Mouse (Mus musculus) limb, embryonic 12.5 days (tissue): ENCODE data around the gene Pald1. TPM values are rescaled to one million over a fixed set of nuclear protein-coding genes. Genes with fewer than 3 reads are reported as not detected.

Experiments used
- ATAC-seq: fragments of 200-750 bp; cut with Nextera tagmentation; 2 replicates; pipeline ENCODE4 v1.8.0; 2017; ENCODE audit warnings: low read depth, moderate TSS enrichment; ENCODE audit not compliant: insufficient number of reproducible peaks, insufficient read depth, low FRiP score, low TSS enrichment
- H3K27ac ChIP-seq: fragments of 300-500 bp; sonication (generic); 2 replicates; pipeline ENCODE4 v1.5.1; 2016; ENCODE audit warnings: mild to moderate bottlenecking, moderate library complexity
- H3K27me3 ChIP-seq: fragments of 300-500 bp; sonication (generic); 2 replicates; pipeline ENCODE4 v1.6.1; 2016; ENCODE audit warnings: mild to moderate bottlenecking, moderate library complexity
- H3K36me3 ChIP-seq: fragments of 300-500 bp; sonication (generic); 2 replicates; pipeline ENCODE4 v1.6.1; 2016; ENCODE audit warnings: mild to moderate bottlenecking, moderate library complexity
- H3K4me1 ChIP-seq: fragments of 300-500 bp; sonication (generic); replicated peaks from 2 replicates; pipeline ENCODE4 v1.6.1; 2016
- H3K4me2 ChIP-seq: fragments of 300-500 bp; sonication (generic); 2 replicates; pipeline ENCODE4 v1.6.1; 2016; ENCODE audit warnings: mild to moderate bottlenecking, moderate library complexity
- H3K4me3 ChIP-seq: fragments of 300-500 bp; sonication (generic); replicated peaks from 2 replicates; pipeline ENCODE4 v1.5.1; 2016; ENCODE audit warnings: mild to moderate bottlenecking
- H3K9ac ChIP-seq: fragments of 300-500 bp; sonication (generic); replicated peaks from 2 replicates; pipeline ENCODE4 v1.6.1; 2016; ENCODE audit warnings: mild to moderate bottlenecking, moderate library complexity
- H3K9me3 ChIP-seq: fragments of 300-500 bp; sonication (generic); 2 replicates; pipeline ENCODE4 v1.6.1; 2016; ENCODE audit warnings: mild to moderate bottlenecking, moderate library complexity
- WGBS: fragments of 180-500 bp; shearing (Covaris S2); methylation state at CpG from one replicate; pipeline ENCODE4 v1.1.7; 2016; 5-methylcytosine and 5-hydroxymethylcytosine counted together
- polyA plus RNA-seq: library from polyadenylated mRNA; unstranded; fragments of >200 nt; fragmentation: Nextera tagmentation; extraction: Ambion mirVana; gene quantifications from 2 replicates; pipeline ENCODE4 v1.2.1, GENCODE M21; 2016

The Pald1 gene
- polyA plus RNA-seq, 1 experiment from 2014 or later = 25.8 TPM

DNA sequence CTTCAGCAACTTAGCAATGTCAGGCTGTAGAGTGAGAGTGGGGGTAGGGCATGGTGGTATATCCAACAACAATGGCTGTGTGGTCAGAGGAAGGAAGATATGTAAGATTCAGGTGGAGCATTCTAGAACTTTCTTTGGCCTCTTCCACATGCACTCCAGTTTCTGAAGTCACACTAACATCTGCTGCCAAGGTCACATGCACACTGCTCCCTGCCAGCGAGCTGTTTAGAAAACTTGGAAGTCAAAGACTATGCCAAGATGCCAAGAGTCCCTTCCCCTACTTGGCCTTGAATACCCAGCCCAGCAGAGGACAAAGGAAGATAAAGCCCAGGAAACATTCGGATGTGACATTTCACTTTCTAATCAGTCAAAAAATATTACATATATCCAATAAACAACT lies 19.6 kb upstream of the Pald1 start:
- Histone ChIP-seq H3K4me3 (no peak overlapping the region), H3K9ac (no peak overlapping the region), H3K4me1 (0 out of 2 replicates have a peak, but pooled peaks cover 4% of the 10 kb centered on the region), H3K36me3 (no peaks in the 10 kb centered on the region), H3K27ac (no peak overlapping the region), H3K9me3 (no peaks in the 10 kb centered on the region; the same call in 1 of the 2 replicates), H3K27me3 (peaks cover 21% of the 10 kb centered on the region), H3K4me2 (no peak overlapping the region)
- ATAC-seq = no peak
- 93% methylated on average over 2 of the region's 2 CpGs for WGBS

DNA sequence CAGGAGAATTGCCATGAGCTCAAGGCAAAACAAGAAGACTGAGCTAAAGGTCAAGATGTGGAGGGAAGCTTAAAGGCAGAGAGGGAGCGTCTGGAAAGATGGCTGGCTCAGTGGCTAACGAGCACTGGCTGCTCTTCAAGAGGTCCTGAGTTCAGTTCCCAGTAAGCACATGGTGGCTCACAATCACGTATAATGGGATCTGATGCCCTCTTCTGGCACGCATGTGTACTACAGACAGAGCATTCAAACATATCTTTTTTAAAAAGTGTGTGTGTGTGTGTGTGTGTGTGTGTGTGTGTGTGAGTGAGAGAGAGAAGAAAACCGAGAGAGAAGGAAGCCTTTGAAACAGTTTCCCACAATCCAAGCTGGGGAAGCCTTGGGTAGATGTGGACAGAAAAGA lies 19.1 kb upstream of the Pald1 start:
- Histone ChIP-seq H3K4me1 (0 out of 2 replicates have a peak, but pooled peaks cover 4% of the 10 kb centered on the region), H3K36me3 (no peaks in the 10 kb centered on the region), H3K4me2 (no peak overlapping the region), H3K27ac (no peak overlapping the region), H3K27me3 (peaks cover 17% of the 10 kb centered on the region), H3K9ac (no peak overlapping the region), H3K4me3 (no peak overlapping the region), H3K9me3 (no peaks in the 10 kb centered on the region; the same call in 1 of the 2 replicates)
- ATAC-seq = no peak
- WGBS = 76% methylated on average over 5 of the region's 5 CpGs

DNA sequence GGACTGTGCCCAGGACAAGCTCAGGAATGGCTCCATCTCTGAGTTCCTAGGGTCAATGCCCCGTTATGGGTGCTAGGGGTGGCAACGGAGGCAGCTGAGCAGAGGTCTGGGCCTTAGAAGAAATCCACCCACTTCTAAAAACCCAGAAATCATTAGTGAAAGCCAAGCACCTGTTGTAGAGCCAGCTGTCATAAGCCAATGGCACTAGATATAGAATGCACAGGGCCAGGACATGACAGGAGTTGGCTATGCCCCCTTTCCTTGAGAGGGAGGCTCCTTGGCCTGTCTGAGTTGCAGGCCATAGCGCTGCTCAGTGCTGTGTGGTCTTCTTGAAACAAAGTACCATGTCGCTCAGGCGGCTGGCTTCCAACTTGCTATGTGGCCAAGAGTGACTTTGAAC lies 17.1 kb upstream of the Pald1 start:
- H3K4me2 ChIP-seq = no peak overlapping the region
- 0 out of 2 replicates have a peak, but pooled peaks cover 4% of the 10 kb centered on the region for H3K4me1 ChIP-seq
- no peak for ATAC-seq
- no peak overlapping the region for H3K27ac ChIP-seq
- no peaks in the 10 kb centered on the region; the same call in 1 of the 2 replicates for H3K9me3 ChIP-seq
- no peak overlapping the region for H3K4me3 ChIP-seq
- 85% methylated on average over 5 of the region's 5 CpGs for WGBS
- no peak overlapping the region for H3K9ac ChIP-seq
- H3K36me3 ChIP-seq = no peaks in the 10 kb centered on the region
- peaks cover 7% of the 10 kb centered on the region for H3K27me3 ChIP-seq

GRCm38 (mm10) chr10:61399156-61399734 lies 15.9 kb upstream of the Pald1 start:
- peak; percentile 69 for ATAC-seq
- peaks cover under 1% of the 10 kb centered on the region for H3K27me3 ChIP-seq
- H3K36me3 ChIP-seq = no peaks in the 10 kb centered on the region
- H3K4me2 ChIP-seq = no peak overlapping the region
- H3K27ac ChIP-seq = no peak overlapping the region
- H3K4me3 ChIP-seq = no peak overlapping the region
- H3K9me3 ChIP-seq = no peaks in the 10 kb centered on the region
- whole genome bisulfite sequencing = 29% methylated on average over 13 of the region's 13 CpGs
- H3K4me1 ChIP-seq = peaks cover 9% of the 10 kb centered on the region; the same call in 1 of the 2 replicates
- H3K9ac ChIP-seq = no peak overlapping the region

- Histone ChIP-seq H3K36me3 (no peaks in the 10 kb centered on the region), H3K4me3 (no peak overlapping the region), H3K4me1 (peaks cover 9% of the 10 kb centered on the region; the same call in 1 of the 2 replicates), H3K9ac (no peak overlapping the region), H3K27ac (no peak overlapping the region), H3K9me3 (no peaks in the 10 kb centered on the region), H3K27me3 (no peaks in the 10 kb centered on the region), H3K4me2 (no peak overlapping the region)
- WGBS = 40% methylated on average over 3 of the region's 3 CpGs
- no peak for ATAC-seq
These were observed 14.8 kb upstream of the Pald1 start for GRCm38 (mm10) chr10:61398125-61398524.

DNA sequence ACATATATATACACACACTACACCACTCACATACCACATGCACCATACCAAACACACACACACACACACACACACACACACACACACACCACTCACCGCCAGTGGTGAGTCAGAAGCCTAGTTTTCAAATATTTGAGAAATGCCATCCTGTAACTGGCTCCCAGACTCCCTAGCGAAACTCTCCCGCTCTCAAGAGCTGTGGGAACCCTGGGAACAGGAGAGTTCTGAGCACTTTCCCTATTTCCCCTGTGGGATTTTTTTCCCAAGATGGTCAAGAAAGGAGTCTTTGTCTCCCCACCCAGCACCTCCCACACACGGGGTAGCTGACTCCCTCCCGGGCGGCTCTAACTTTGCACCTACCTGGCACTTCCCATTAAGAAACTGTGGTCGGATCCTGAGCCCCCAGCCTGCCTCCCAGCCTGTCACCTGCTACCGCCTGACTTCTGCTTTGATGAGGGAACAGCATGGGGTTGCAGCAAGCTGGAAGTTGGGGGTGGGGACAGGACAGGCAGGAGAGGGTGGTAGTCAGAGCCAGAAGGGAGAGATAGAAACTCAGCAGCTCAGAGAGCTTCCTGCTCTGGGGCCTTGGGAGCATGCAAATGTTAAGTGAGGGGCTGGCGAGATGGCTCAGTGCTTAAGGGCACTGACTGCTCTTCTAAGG lies 11.3 kb upstream of the Pald1 start:
- Histone ChIP-seq H3K27ac (no peak overlapping the region), H3K36me3 (no peaks in the 10 kb centered on the region), H3K9ac (0 out of 2 replicates have a peak overlapping the region, but pooled peaks have one; percentile 8), H3K4me2 (no peak overlapping the region), H3K27me3 (0 out of 2 replicates have a peak, but pooled peaks cover 8% of the 10 kb centered on the region), H3K9me3 (no peaks in the 10 kb centered on the region), H3K4me1 (peaks cover 12% of the 10 kb centered on the region; the same call in 1 of the 2 replicates), H3K4me3 (no peak overlapping the region)
- 13% methylated on average over 9 of the region's 9 CpGs for WGBS
- peak; percentile 41; the same call in 1 of the 2 replicates for ATAC-seq

- H3K9me3 ChIP-seq = no peaks in the 10 kb centered on the region
- ATAC-seq = no peak
- H3K4me1 ChIP-seq = peaks cover 9% of the 10 kb centered on the region; the same call in 1 of the 2 replicates
- H3K9ac ChIP-seq = no peak overlapping the region
- H3K4me2 ChIP-seq = no peak overlapping the region
- no peak overlapping the region for H3K27ac ChIP-seq
- 45% methylated on average over 4 of the region's 4 CpGs for WGBS
- no peak overlapping the region for H3K4me3 ChIP-seq
- H3K27me3 ChIP-seq = 0 out of 2 replicates have a peak, but pooled peaks cover 8% of the 10 kb centered on the region
- H3K36me3 ChIP-seq = no peaks in the 10 kb centered on the region
These were observed 9.3 kb upstream of the Pald1 start for GRCm38 (mm10) chr10:61392584-61392983.

GRCm38 (mm10) chr10:61390148-61390547 lies 6.8 kb upstream of the Pald1 start:
- Histone ChIP-seq H3K27ac (no peak overlapping the region), H3K36me3 (no peaks in the 10 kb centered on the region), H3K4me3 (no peak overlapping the region), H3K4me1 (peaks cover 9% of the 10 kb centered on the region; the same call in 1 of the 2 replicates), H3K9me3 (no peaks in the 10 kb centered on the region), H3K4me2 (no peak overlapping the region), H3K27me3 (0 out of 2 replicates have a peak, but pooled peaks cover 10% of the 10 kb centered on the region), H3K9ac (no peak overlapping the region)
- WGBS = 86% methylated on average over 2 of the region's 2 CpGs
- ATAC-seq = no peak

- no peaks in the 10 kb centered on the region for H3K36me3 ChIP-seq
- H3K9me3 ChIP-seq = no peaks in the 10 kb centered on the region
- H3K4me3 ChIP-seq = no peak overlapping the region
- no peak for ATAC-seq
- H3K9ac ChIP-seq = no peak overlapping the region
- peaks cover 7% of the 10 kb centered on the region for H3K4me1 ChIP-seq
- H3K4me2 ChIP-seq = no peak overlapping the region
- no peak overlapping the region for H3K27ac ChIP-seq
- WGBS = 74% methylated on average over 5 of the region's 5 CpGs
- H3K27me3 ChIP-seq = 0 out of 2 replicates have a peak, but pooled peaks cover 12% of the 10 kb centered on the region
These were observed 5.7 kb upstream of the Pald1 start for GRCm38 (mm10) chr10:61389020-61389419.

GRCm38 (mm10) chr10:61386284-61386683 lies 3.0 kb upstream of the Pald1 start:
- H3K27me3 ChIP-seq = peaks cover 16% of the 10 kb centered on the region; the same call in 1 of the 2 replicates
- no peak overlapping the region for H3K9ac ChIP-seq
- WGBS = 50% methylated on average over 6 of the region's 6 CpGs
- no peak for ATAC-seq
- no peak overlapping the region for H3K4me3 ChIP-seq
- H3K27ac ChIP-seq = no peak overlapping the region
- no peak overlapping the region for H3K4me2 ChIP-seq
- no peaks in the 10 kb centered on the region for H3K9me3 ChIP-seq
- H3K4me1 ChIP-seq = peaks cover 26% of the 10 kb centered on the region
- H3K36me3 ChIP-seq = no peaks in the 10 kb centered on the region

DNA sequence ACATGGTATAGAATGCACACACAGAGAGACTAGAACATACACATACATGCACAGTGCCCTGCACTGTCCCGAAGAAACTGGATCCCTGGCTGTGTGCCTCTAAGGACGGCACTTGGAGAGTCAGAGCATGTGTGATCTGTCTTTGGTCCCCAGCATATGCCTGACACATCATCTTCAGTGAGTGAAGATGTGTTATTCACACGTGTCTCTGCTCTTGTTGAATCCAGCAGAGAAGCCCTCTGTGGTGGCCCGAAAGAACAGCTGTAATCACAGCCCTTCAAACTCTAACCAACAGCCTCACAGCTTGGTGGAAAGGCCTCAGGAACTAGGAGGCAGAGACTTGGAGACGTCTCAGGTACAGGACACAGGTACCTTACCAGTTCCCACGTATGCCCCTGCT lies 1.8 kb upstream of the Pald1 start:
- WGBS = 78% methylated on average over 6 of the region's 6 CpGs
- H3K4me2 ChIP-seq = no peak overlapping the region
- H3K4me3 ChIP-seq = no peak overlapping the region
- no peak overlapping the region for H3K9ac ChIP-seq
- no peak overlapping the region for H3K27ac ChIP-seq
- H3K4me1 ChIP-seq = peaks cover 37% of the 10 kb centered on the region
- no peaks in the 10 kb centered on the region for H3K36me3 ChIP-seq
- H3K9me3 ChIP-seq = no peaks in the 10 kb centered on the region
- ATAC-seq = no peak
- H3K27me3 ChIP-seq = peaks cover 19% of the 10 kb centered on the region; the same call in 1 of the 2 replicates
